Mouse (Mus musculus) CD8-positive naive resting alpha-beta T cell, adult 2 months (primary cell): ENCODE measurements around the gene Dolk.

Source experiments
- DNase-seq, 2 experiments: peaks; one replicate each; pipeline ENCODE4 v3.0.0; 2022; ENCODE audit warnings: low read depth in 2 of 2, low spot score in 2 of 2

Gene Dolk

DNA sequence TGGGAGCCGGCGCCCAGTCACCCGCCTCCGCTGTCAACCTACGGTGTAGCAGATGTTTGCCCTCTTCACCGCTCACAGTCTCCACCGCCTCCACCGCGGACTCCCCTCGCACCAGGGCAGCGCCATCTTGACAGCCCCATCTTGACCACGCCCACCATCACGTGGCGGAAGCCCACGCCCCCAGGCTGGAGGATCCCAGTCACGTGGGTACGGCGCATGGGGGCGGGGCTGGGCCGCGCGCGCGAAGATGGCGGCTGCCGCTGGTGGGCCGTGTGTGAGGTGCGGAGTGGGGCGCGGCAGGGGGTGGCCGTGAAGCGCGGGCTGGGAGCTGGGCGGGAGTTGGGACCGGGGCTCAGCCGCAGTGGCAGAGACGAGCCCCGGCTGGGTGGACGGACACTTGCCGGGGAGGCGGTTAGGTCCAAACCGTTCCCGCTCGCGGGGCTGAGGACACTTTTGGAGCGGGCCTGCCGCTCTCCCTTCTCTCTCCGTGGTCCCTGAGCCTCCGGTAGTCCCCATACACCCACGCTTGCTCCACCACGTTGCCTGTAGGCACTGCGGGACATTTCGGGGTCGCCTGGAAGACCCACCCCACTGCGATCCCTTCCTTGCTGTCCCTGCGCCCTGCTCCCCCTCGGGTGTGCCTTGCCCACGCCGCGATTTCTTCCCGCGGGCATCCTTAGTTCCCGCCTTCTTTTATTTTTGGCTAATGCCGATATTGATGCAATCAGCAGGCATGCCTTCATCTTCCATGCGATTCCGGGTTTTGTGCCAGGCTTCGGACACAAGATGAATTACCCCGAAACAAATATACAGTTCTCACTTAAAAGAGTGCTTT is at the start of gene Dolk, which contains the start of gene Nup188:
Gene Dolk (minus strand): TSS at position 143 of the 835 bp plus-strand sequence.
Gene Nup188 (plus strand): TSS at position 206 of the 835 bp plus-strand sequence.
- peak; percentile 95 to 98 for DNase-seq

GRCm38 (mm10) chr2:30335324-30335723 is 49.2 kb upstream of the Dolk start:
- DNase-seq: no peak

DNA sequence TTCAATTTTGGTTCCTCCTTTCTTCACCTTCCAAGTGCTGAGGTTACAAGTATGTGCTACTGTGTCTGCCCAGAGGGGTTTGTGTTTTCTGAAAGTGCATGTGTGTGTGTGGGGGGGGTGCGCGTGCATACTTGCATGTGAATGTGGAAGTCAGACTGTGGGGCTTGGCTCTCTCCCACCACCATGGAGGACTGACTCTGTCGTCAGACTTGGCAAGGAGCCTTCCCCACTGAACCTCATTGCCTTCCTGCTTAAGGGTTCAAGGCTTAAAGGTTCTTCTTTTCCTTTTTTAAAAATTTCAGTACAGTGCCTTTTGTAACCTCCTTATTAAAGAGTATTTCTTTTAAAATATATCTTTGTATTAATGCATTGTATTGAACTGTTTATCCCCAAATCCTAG is 42.7 kb upstream of the Dolk start:
- no peak for DNase-seq

GRCm38 (mm10) chr2:30327276-30327675 is 41.1 kb upstream of the Dolk start:
- DNase-seq: no peak

GRCm38 (mm10) chr2:30325296-30325695 is 39.2 kb upstream of the Dolk start:
- DNase-seq: no peak

GRCm38 (mm10) chr2:30323111-30323510 is 37.0 kb upstream of the Dolk start:
- no peak for DNase-seq

DNA sequence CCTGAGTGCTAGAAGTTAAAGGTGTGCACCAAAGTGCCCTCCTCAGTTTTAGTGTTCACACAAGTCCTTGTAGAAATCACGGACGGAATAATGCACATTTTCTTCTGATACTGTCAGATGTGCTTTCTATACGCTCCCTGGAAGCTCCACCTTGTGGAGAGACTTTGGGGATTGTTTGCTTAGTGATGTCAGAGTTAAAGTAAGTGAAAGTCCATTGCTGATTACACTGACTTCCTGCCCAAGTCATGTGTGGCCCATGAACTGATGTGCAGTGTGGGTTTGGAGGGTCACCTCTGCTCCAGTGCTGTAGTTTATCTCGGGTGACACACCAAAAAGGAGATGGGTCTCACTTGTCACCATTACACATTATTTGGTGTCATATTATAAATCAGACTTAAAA is 33.1 kb upstream of the Dolk start:
- DNase-seq: no peak

DNA sequence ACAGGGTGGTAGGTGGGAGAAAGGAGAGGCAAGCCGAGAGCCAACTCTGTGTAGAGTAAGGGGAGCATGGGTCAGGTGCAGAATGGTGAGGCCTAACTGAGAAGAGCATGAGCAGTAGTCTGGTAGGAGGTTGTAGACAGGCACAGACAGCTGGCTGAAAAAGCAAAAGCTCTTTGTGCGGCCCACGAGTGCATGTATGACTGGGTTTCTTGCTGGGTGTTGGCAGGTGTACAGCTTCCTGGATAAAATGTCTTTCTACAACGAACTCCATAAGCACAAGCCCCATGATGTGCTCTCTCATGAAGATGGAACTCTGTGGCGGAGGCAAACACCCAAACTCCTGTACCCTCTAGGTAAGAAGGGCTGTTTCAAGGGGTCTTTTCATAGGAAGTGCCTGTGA is 30.8 kb upstream of the Dolk start:
- DNase-seq: no peak

DNA sequence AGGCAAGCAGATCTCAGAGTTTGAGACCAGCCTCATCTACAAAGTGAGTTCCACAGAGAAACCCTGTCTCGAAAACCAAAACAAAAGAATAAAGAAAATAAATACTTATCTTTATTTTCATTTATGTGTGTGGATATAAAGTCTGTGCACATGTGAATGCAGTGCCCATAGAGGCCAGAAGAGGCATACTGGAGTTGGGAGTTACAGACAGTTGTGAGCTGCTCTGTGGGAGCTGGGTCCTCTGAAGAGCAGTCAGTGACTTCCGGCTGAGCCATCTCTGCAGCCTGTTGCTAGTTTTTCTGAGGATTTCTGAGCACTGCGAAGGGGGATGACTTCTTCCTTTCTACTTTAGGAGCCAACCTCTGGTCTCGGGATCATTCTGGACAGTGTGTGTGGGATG is 30.0 kb upstream of the Dolk start:
- no peak for DNase-seq

DNA sequence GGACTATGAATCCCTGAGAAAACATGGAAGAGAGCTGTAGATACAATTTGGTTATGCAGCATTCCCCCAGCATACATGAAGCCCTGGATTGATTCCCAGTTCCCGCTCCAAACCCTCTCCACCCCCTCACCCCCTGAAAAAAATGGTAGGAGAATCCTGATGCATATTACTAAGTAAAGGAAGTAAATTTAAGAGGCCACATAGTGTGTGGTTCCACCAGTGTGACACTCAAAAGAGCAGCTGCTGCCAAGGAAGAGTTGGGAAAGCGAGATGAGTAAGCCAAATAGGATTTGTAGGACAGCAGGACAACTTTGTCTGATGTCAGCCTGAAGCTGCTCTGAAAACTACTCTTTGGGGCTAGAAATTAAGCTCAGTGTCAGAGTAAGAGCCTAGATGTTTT is 25.3 kb upstream of the Dolk start:
- DNase-seq: no peak

- DNase-seq: no peak
Observed at GRCm38 (mm10) chr2:30309351-30309750, 23.2 kb upstream of the Dolk start.

- no peak for DNase-seq
Observed at GRCm38 (mm10) chr2:30306087-30306486, 20.0 kb upstream of the Dolk start.

DNA sequence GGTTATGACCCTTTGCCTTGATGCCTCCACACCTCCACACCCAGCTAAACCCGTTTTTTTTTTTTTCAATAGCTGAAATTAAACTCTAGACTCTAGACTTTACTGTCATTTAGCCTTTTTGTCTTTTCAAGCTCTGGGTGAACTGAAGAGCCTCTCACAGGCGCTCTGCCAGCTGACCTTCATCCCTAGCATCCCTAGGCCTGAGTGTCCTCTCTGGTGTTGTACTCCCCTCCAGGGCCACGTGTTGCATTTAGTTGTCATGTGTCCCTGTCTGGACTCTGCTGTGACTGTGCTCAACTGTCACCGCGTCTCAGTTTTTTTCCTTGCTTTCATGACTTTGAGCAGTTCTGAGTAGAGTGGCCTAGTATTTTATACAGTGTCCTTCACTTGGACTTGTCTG is 13.8 kb upstream of the Dolk start:
- DNase-seq: no peak

DNA sequence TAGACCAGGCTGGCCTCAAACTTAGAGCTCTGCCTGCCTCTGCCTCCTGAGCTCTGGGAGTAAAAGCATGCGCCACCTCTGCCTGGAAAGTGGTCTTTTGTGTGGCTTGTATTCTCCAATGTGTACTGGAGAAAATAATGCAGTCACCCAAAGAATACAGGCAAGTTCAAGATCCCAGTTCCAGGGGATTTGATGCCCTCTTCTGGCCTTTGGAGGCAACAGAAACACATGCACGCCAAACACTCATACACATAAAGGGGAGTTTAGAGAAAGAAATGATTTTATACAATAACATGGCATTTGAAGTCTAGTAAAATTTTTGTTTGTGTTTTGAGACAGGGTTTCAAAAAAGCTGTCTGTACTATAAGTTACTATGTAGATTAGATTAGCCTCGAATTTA is 13.4 kb upstream of the Dolk start:
- no peak for DNase-seq

DNA sequence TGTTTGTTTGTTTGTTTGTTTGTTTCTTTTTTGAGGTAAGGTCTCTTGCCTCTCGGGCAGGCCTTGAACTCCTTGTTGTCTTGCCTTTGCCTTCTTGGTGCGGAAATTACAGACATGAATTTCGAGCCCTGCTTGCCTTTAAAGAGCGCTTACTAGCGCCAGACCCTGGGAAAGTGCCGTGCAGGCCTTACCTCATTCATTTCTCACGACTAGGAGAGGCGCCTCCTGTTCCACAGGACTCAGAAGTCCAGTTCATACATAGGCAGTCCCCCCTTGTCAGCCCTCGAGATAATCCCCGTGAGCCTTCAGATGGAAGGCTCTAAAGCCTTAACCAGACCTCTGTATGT is 866 bp upstream of the Dolk start:
- DNase-seq: no peak

DNA sequence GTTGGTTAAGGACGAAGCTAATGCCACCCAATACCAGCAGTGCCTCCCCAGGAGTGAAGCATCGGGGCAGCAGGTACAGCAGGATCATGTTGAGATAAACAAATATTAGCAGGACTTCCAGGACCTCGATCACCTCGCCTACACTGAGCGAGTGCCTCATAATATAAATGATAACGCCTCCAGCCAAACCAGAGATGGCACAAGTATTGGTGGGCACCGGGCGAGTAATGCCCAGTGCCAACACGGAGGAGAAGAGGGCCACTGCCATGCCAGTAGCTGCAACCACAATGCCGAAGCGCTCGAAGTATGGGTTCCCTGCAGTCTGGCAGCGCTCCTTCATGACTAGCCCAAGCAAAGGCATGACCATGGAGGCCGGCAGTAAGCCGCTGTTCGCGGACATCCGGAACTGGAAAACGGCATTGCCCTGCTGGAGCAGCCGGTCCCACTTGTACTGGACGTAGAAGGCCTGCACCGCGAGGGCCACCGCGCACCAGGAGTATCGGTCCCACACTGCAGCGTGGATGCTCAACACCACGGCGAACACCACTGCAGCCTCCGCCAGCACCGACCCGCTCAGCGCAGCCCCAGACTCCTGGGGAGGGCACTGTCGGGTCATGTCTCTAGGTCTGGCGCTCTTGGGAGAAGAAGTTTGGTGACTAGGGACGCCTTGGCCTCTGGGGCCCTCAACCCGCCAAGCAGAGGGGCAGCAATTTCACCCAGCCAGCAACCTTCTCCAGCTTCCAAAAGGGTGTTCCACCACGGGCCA is 535 bp downstream of the Dolk start:
- DNase-seq: no peak

DNA sequence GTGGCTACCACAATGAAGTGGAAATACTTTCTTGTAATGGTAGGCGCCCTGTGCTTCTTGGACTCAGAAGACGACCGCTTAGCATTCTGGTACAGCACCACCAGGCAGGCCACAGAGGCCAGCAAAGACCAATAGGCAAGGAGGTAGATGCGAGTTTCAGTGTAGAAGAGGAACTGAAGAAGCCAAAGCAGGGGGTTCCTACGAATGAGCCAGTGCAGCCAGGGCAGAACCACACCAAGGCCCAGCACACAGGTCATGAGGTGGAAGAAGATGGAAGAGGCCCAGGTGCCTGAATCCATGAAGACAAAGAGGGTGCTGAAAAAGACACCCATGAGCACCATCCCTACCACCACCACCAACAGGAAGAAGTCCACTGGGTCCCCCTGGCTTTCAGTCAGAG is 1.1 kb downstream of the Dolk start:
- DNase-seq: no peak

DNA sequence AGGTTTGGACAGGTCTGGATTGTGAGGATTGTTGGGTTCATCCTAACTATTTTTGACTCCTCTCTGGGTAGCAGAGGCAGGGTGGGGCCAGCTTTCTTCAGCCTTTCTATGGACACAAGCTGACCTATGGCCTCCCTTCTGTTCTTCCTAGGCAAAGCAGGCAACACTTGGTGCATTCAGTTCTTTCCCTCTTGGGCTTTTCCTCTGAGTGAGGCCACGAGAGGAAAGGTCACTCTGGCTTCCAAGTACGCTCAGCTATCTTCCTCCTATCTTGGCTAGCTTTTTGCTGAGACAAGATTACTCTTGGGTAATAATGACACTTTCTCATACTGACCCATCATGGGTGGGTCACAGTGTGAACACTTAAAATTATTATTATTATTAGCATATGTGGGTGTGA is 2.9 kb downstream of the Dolk start:
- no peak for DNase-seq

DNA sequence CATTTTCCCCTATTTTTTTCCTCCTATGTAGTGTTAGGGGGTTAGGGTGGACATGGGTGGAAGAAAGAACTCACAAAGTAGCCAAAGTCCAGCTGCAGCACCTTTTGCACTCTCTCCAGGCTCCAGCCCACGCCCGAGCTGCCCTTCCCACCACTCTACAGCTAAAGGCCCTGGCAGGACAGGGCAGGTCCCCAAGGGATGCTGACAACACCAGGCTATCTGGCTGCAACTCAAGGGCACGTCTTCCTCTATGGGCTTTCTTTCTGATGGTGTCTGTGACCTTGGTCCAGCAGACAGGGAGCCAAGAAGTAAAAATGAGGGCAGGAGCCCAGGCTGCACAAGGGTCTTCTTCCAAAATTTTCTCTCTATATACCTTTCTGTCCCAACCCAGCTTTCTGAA is 4.5 kb downstream of the Dolk start:
- DNase-seq: no peak

GRCm38 (mm10) chr2:30280743-30281142 is 5.4 kb downstream of the Dolk start, which contains the start of gene Gm28038:
Gene Gm28038, plus strand, starts transcription at chr2:30281043.
- no peak for DNase-seq

DNA sequence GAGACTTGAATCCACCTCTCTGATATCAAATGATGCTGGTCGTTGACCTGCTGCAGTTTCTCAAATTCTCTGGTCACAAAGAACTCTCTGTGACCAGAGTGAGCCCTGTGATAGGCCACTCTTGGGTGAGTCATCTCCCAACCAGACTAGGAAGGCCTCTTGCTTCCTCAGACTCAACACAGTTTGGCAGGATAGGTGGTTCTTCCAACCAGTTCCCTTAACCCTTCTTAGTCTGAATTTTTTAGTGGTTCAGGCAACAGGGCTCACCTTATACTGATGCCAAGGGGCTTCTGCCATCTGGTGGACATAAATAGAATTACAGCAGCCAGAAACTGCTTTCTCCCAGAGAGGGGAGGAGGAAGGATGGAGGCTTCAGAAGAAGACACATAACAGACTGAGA is 16.0 kb downstream of the Dolk start:
- DNase-seq: peak; percentile 61 to 73

DNA sequence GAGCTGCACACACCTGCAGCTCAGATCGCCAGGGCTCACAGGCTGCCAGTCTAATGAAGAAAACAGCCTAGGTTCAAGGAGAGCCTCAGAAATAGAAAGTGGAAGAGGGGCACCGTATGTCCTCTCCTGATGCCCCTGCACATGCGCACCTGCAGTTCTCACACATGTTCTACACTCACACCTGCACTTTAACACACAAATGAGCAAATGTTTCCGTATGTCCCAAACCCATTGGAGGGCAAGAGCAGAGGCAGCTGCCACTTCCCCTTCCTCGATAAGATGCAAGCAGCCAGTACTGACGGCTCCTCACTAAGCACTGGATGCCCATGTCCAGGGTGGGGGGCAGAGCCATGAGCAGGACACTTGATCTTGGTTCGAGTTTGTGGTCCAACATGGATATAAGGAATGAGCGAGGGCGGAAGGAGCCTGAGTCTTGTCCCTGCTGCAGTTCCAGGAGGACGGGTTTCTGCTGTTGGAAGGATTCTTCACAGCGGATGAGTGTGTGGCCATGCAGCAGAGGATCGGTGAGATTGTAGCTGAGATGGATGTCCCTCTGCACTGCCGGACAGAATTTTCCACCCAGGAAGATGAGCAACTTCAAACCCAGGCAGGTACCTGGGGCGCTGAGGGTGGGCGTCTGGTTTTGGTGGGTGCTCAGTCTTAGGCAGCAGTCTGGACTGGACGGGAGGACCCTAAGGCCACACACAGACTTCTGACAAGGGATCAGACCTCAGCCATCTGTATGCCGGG is 16.7 kb downstream of the Dolk start:
- no peak for DNase-seq
